Mouse (Mus musculus): ENCODE measurements around the gene Trim46. TPM values are rescaled to one million over a fixed set of nuclear protein-coding genes. Genes with fewer than 3 reads are reported as not detected.
A peak's percentile ranks its signal among the peaks of the same experiment; 100 is the strongest.
"Not testable (repeated sequence)": the region's sequence is repeated elsewhere in the genome, so short reads cannot be mapped to it uniquely, and the experiment has no call there.

Trim46 gene
- polyA plus RNA-seq, 1 experiment from 2014 or later, result 13.5 TPM

DNA sequence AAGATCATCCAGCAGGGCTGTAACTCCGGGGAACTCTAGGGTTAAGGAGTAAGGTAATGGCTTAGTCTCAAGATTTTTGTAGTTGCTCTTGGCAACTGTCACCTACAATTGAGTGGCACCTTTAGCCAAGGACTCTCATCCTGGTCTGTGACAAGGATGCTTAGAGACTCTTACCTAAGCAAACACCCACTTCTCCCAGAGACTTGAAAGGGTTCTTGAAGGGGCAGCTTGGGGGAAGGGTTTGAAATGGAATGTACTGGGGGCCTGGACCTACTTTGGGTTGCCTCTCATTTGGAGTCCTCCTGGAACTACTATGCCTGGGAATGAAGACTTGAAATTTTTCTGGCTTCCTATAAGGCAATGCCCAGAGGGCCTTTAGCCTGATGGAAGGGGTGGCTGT is 27.8 kb downstream of the Trim46 start:
- Histone ChIP-seq H3K4me3 (ENCODE audit: low read depth, low read length) (no peak overlapping the region), H3K27ac (ENCODE audit: low read depth, low read length) (0 out of 2 replicates have a peak overlapping the region, but pooled peaks have one; percentile 41), H3K27me3 (ENCODE audit: control insufficient read depth, insufficient read depth, low read length) (no peaks in the 10 kb centered on the region), H3K9me3 (ENCODE audit: control insufficient read depth, low read length) (no peaks in the 10 kb centered on the region), H3K4me2 (ENCODE audit: low read depth, low read length, severe bottlenecking) (no peak overlapping the region), H3K36me3 (ENCODE audit: control insufficient read depth, insufficient read depth, low read length) (peaks cover 3% of the 10 kb centered on the region; the same call in 1 of the 2 replicates), H3K9ac (ENCODE audit: low read length) (no peak overlapping the region), H3K4me1 (replicated peaks; ENCODE audit: control insufficient read depth, insufficient read depth, low read length) (peaks cover 21% of the 10 kb centered on the region)
- no peak for ATAC-seq (replicated peaks; ENCODE audit: low FRiP score)
- WGBS, result 74% methylated on average over 1 of the region's 1 CpGs
- no peak for DNase-seq (ENCODE audit: low spot score)

GRCm38 (mm10) chr3:89216407-89216806 is 29.7 kb downstream of the Trim46 start:
- H3K4me3 ChIP-seq (ENCODE audit: low read depth, low read length); DNase-seq (ENCODE audit: low spot score); ATAC-seq (replicated peaks; ENCODE audit: low FRiP score); H3K36me3 ChIP-seq (ENCODE audit: control insufficient read depth, insufficient read depth, low read length); H3K9me3 ChIP-seq (ENCODE audit: control insufficient read depth, low read length); H3K27me3 ChIP-seq (ENCODE audit: control insufficient read depth, insufficient read depth, low read length): not testable (repeated sequence)
- 75% methylated on average over 7 of the region's 7 CpGs for WGBS
- Histone ChIP-seq H3K4me1 (replicated peaks; ENCODE audit: control insufficient read depth, insufficient read depth, low read length) (peaks cover 27% of the 10 kb centered on the region), H3K27ac (ENCODE audit: low read depth, low read length) (peak overlapping the region; percentile 34; the same call in 1 of the 2 replicates), H3K9ac (ENCODE audit: low read length) (0 out of 2 replicates have a peak overlapping the region, but pooled peaks have one; percentile 80), H3K4me2 (ENCODE audit: low read depth, low read length, severe bottlenecking) (peak overlapping the region; percentile 87; the same call in 1 of the 2 replicates)

GRCm38 (mm10) chr3:89215853-89216252 is 30.3 kb downstream of the Trim46 start:
- Histone ChIP-seq H3K36me3 (ENCODE audit: control insufficient read depth, insufficient read depth, low read length) (no peaks in the 10 kb centered on the region), H3K4me2 (ENCODE audit: low read depth, low read length, severe bottlenecking) (peak overlapping the region; percentile 87), H3K27ac (ENCODE audit: low read depth, low read length) (peak overlapping the region; percentile 99), H3K4me1 (replicated peaks; ENCODE audit: control insufficient read depth, insufficient read depth, low read length) (peaks cover 24% of the 10 kb centered on the region), H3K9me3 (ENCODE audit: control insufficient read depth, low read length) (no peaks in the 10 kb centered on the region), H3K27me3 (ENCODE audit: control insufficient read depth, insufficient read depth, low read length) (no peaks in the 10 kb centered on the region), H3K4me3 (ENCODE audit: low read depth, low read length) (peak overlapping the region; percentile 81), H3K9ac (ENCODE audit: low read length) (peak overlapping the region; percentile 80)
- ATAC-seq (replicated peaks; ENCODE audit: low FRiP score) (peak; percentile 28), DNase-seq (ENCODE audit: low spot score) (peak; percentile 92)
- WGBS, result 0% methylated on average over 6 of the region's 6 CpGs

DNA sequence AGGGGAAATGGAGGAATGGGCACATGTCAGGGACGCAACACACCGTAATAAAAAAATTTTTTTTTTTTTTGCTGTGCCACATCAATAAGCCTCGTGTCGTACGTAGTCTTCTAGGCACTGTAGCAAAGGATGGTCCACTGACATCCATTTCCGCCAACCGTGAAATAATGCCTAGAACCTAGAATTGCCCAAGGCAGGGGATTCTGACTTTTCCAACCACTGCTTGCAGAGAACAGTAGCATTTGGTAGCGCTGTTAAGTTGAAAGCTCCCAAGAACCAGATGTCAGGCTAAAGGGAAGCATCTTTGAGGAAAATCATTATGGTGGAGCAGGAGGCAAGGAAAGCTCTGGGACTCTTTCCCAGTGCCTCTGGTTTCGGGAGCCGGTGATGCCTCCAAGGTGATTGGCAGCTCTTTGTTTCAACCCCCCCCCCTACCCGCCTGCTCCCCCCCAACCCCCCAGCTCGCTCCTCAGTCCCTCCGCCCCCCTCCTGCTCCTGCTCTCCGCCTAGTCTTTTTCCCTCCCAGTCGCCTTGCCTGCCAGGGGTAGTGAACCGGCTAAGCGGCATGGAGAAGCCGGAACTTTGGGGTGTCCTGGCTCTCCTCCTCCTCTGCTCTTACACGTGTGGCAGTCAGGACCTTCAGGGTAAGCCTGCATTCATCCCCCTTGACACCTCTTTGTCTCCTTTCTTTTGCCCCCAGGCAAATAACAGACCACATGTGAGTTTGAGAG is 31.3 kb downstream of the Trim46 start, which contains the start of gene Thbs3:
Gene Thbs3 (plus strand): TSS at position 500 of the 731 bp plus-strand sequence.
- Histone ChIP-seq H3K27ac (ENCODE audit: low read depth, low read length) (peak within 1 kb of the TSS; percentile 99), H3K4me3 (ENCODE audit: low read depth, low read length) (peak within 1 kb of the TSS; percentile 81), H3K36me3 (ENCODE audit: control insufficient read depth, insufficient read depth, low read length) (no peaks in the 10 kb centered on the region), H3K4me2 (ENCODE audit: low read depth, low read length, severe bottlenecking) (peak within 1 kb of the TSS; percentile 87), H3K9ac (ENCODE audit: low read length) (peak within 1 kb of the TSS; percentile 80), H3K9me3 (ENCODE audit: control insufficient read depth, low read length) (no peaks in the 10 kb centered on the region), H3K4me1 (replicated peaks; ENCODE audit: control insufficient read depth, insufficient read depth, low read length) (peaks cover 23% of the 10 kb centered on the region), H3K27me3 (ENCODE audit: control insufficient read depth, insufficient read depth, low read length) (no peaks in the 10 kb centered on the region)
- WGBS, result under 1% methylated on average over 17 of the region's 19 CpGs
- ATAC-seq (replicated peaks; ENCODE audit: low FRiP score) (peak; percentile 18; the same call in 1 of the 2 replicates), DNase-seq (ENCODE audit: low spot score) (peak; percentile 87)

DNA sequence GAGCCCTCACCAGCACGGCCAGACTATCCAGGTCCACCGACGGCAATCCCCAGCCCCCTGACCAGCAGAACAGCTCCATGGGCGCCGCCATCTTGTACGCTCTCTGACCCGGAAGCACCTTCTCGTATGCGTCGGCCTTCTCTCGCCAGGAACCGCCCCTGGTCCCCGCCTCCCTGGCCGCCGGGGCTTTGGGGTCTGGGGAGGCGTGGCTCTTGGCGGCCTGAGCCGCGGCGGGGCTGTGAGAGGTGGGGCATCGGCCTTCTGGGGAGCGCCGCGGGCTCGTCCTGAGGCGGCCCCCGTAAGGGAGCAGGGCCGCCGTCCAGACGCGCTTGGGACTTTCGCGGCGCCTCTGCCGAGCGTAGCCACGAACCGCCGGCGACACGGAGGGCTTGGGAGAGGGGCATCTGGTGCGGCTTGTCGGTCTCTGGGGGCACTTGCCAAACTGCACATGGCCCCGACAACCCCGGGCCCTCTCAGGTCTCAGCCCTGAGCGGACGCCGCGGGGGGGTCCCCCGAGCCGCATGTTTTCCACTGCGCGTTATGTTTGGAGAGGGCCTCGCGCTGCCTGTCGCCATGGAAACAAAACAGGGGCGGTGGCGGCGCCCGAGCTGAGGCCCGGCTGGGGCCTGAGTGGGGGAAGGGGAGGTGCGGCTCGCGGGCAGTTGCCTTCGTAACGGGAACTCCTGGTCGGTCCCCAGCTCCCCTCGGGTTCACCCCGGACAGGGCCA is 32.1 kb downstream of the Trim46 start:
- Histone ChIP-seq H3K9me3 (ENCODE audit: control insufficient read depth, low read length) (no peaks in the 10 kb centered on the region), H3K4me3 (ENCODE audit: low read depth, low read length) (peak overlapping the region; percentile 81), H3K27me3 (ENCODE audit: control insufficient read depth, insufficient read depth, low read length) (no peaks in the 10 kb centered on the region), H3K9ac (ENCODE audit: low read length) (peak overlapping the region; percentile 80), H3K4me2 (ENCODE audit: low read depth, low read length, severe bottlenecking) (peak overlapping the region; percentile 87), H3K27ac (ENCODE audit: low read depth, low read length) (peak overlapping the region; percentile 99), H3K4me1 (replicated peaks; ENCODE audit: control insufficient read depth, insufficient read depth, low read length) (peaks cover 23% of the 10 kb centered on the region), H3K36me3 (ENCODE audit: control insufficient read depth, insufficient read depth, low read length) (no peaks in the 10 kb centered on the region; the same call in 1 of the 2 replicates)
- ATAC-seq (replicated peaks; ENCODE audit: low FRiP score) (peak; percentile 87), DNase-seq (ENCODE audit: low spot score) (peak; percentile 97)
- WGBS, result under 1% methylated on average over 69 of the region's 69 CpGs

DNA sequence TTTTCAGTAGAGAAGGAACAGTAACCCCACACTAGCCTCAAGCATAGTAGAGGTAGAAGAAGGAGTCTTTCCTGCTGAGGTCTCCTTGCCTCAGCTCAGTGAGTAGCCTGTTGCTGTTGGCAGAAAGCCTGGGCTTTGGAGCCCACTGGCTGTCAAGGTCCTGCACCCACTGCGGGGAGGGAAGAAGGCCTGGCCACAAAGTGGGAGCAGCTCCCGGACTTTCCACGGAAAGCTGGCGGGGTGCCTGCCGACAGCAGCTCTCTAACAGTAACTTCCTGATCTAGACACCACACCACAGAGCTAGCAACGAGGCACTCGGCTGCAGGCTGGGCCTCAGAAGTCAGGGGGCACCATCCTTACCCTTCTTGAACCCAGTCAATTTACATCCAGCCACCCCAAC is 35.4 kb downstream of the Trim46 start:
- H3K4me1 ChIP-seq (replicated peaks; ENCODE audit: control insufficient read depth, insufficient read depth, low read length), result peaks cover 16% of the 10 kb centered on the region
- DNase-seq (ENCODE audit: low spot score) (no peak), ATAC-seq (replicated peaks; ENCODE audit: low FRiP score) (no peak)
- H3K9me3 ChIP-seq (ENCODE audit: control insufficient read depth, low read length), result no peaks in the 10 kb centered on the region
- no peak overlapping the region for H3K27ac ChIP-seq (ENCODE audit: low read depth, low read length)
- 90% methylated on average over 7 of the region's 7 CpGs for WGBS
- no peak overlapping the region for H3K4me2 ChIP-seq (ENCODE audit: low read depth, low read length, severe bottlenecking)
- no peaks in the 10 kb centered on the region for H3K27me3 ChIP-seq (ENCODE audit: control insufficient read depth, insufficient read depth, low read length)
- H3K4me3 ChIP-seq (ENCODE audit: low read depth, low read length), result no peak overlapping the region
- no peak overlapping the region for H3K9ac ChIP-seq (ENCODE audit: low read length)
- no peaks in the 10 kb centered on the region; the same call in 1 of the 2 replicates for H3K36me3 ChIP-seq (ENCODE audit: control insufficient read depth, insufficient read depth, low read length)

GRCm38 (mm10) chr3:89210162-89210561 is 35.9 kb downstream of the Trim46 start:
- Histone ChIP-seq H3K36me3 (ENCODE audit: control insufficient read depth, insufficient read depth, low read length) (no peaks in the 10 kb centered on the region; the same call in 1 of the 2 replicates), H3K9ac (ENCODE audit: low read length) (no peak overlapping the region), H3K4me1 (replicated peaks; ENCODE audit: control insufficient read depth, insufficient read depth, low read length) (peaks cover 10% of the 10 kb centered on the region), H3K4me2 (ENCODE audit: low read depth, low read length, severe bottlenecking) (no peak overlapping the region), H3K4me3 (ENCODE audit: low read depth, low read length) (no peak overlapping the region), H3K27me3 (ENCODE audit: control insufficient read depth, insufficient read depth, low read length) (no peaks in the 10 kb centered on the region), H3K27ac (ENCODE audit: low read depth, low read length) (no peak overlapping the region), H3K9me3 (ENCODE audit: control insufficient read depth, low read length) (no peaks in the 10 kb centered on the region)
- WGBS, result 88% methylated on average over 13 of the region's 13 CpGs
- ATAC-seq (replicated peaks; ENCODE audit: low FRiP score) (no peak), DNase-seq (ENCODE audit: low spot score) (no peak)

DNA sequence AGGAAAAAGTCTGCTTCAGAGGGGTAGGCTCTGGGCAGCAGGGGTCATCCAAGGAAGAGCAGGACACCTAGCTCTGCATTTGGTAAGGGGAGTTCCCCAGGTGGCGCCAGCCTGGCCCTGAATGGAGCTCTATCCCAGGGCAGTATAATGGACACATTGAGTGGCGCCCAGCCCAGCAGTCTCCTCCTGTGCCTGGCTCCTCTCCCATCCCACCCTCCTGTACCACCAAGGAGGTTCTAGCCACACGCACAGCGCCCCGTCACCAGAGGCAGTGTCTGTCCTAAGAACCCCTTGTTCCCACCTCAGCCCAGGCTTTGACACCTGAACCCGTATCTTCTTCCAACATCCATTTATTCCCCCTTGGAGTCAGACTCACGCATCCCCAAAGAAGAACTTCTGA is 36.4 kb downstream of the Trim46 start:
- peak; percentile 37 for DNase-seq (ENCODE audit: low spot score)
- H3K36me3 ChIP-seq (ENCODE audit: control insufficient read depth, insufficient read depth, low read length), result no peaks in the 10 kb centered on the region; the same call in 1 of the 2 replicates

More for the DNA sequence above, 36.4 kb downstream of the Trim46 start:
- Histone ChIP-seq H3K4me1 (replicated peaks; ENCODE audit: control insufficient read depth, insufficient read depth, low read length) (peaks cover 8% of the 10 kb centered on the region; the same call in 1 of the 2 replicates), H3K27ac (ENCODE audit: low read depth, low read length) (no peak overlapping the region), H3K9ac (ENCODE audit: low read length) (no peak overlapping the region), H3K4me2 (ENCODE audit: low read depth, low read length, severe bottlenecking) (no peak overlapping the region), H3K4me3 (ENCODE audit: low read depth, low read length) (no peak overlapping the region), H3K27me3 (ENCODE audit: control insufficient read depth, insufficient read depth, low read length) (no peaks in the 10 kb centered on the region), H3K9me3 (ENCODE audit: control insufficient read depth, low read length) (no peaks in the 10 kb centered on the region)
- ATAC-seq (replicated peaks; ENCODE audit: low FRiP score), result no peak
- WGBS, result 92% methylated on average over 7 of the region's 7 CpGs

All from forebrain, embryonic 11.5 days (tissue).